Mouse (Mus musculus) gastrocnemius, adult 2 months (tissue): ENCODE results near the gene Rbfox1. TPM values are rescaled to one million over a fixed set of nuclear protein-coding genes. Genes with fewer than 3 reads are reported as not detected.

Experiments used
- DNase-seq: peaks from one replicate; pipeline ENCODE4 v3.0.0; 2022
- H3K27ac ChIP-seq: fragments of 200-600 bp; 2 replicates; pipeline ENCODE4 v1.8.1; 2022; ENCODE audit warnings: mild to moderate bottlenecking
- H3K4me3 ChIP-seq: fragments of 200-600 bp; 2 replicates; pipeline ENCODE4 v1.8.1; 2022; ENCODE audit warnings: mild to moderate bottlenecking, moderate library complexity
- CTCF ChIP-seq: fragments of 200-600 bp; IDR thresholded peaks from 2 replicates; pipeline ENCODE4 v1.8.1; 2022; ENCODE audit warnings: antibody characterized with exemption, mild to moderate bottlenecking, moderate library complexity
- intact Hi-C: fragments of 180-260 bp; cut with DNase I; formaldehyde crosslinking; loops from one replicate; pipeline ENCODE4 v1.15.1; 2025
- total RNA-seq, 2 experiments: library from RNA; stranded (reverse); gene quantifications; 2 replicates each; pipeline ENCODE4 v1.2.3; 2021

Gene Rbfox1
- total RNA-seq, 2 experiments from 2014 or later = 194 to 277 TPM

DNA sequence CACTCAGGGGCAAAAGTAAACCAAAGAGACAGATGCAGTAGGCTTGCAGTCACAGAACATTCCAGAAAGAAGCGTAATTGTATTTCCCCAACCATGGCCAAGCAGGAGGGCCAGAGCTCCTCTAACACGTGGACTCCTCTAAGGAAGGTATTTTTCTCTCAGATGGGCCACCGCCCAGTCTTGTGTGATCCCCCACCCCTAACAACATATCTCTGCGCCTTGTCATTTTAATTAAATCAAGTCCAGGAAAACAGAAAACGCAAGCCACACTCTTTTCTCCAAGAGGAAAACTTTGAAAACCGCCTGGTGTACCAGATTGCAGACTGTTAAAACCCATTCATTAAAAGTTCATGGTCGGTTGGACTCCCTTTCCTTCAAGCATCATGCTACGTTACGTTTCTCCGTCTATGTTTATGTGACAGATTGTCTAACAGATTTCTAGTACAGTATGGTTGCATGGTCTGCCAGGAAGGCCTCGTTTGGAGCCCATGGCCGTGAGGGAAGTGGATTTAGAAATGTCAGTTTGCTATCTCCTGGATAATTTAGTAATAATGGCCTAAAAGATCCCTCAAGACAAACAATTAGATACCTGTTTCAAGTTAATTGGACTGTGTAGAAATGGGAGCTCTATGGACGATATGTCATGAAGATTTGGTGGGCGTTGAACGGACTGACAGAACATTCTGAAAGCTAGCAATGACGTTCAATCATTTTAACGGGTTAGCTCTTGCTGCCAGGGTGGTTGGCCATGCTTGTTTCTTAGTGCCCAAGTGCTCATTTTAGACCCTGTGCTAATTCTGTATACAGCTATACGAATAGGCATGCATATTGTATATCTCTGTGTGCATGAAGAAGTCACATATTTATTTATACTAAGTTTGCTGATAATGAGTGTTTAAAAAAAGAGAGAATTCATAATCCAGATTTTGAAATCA is 425.9 kb downstream of the Rbfox1 start:
- TF ChIP-seq CTCF = no peak
- Histone ChIP-seq H3K4me3 (no peak overlapping the region), H3K27ac (no peak overlapping the region)
- no peak for DNase-seq
- intact Hi-C loops = no loop called here

DNA sequence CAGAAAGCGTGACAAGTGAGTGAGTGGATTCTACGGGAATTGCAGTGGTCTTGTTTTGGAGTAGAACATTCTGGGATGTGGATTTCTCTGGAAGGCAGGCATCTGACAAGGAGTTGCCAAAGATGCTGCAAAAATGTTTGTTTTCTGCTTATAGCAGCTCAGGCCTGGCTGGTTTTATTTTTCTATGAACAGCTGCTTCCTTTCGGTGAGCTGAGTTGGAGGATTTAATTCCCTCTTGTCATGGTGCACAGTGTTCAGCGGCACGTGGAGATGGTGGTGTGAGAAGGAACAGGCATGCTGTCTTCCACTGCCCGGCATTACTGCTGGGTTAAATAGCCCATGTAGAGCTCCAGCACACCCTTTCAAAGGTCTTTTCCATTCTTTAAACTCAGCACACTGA is 428.5 kb downstream of the Rbfox1 start:
- no peak for DNase-seq
- no peak for TF ChIP-seq CTCF
- H3K27ac ChIP-seq = no peak overlapping the region
- H3K4me3 ChIP-seq = no peak overlapping the region
- intact Hi-C loops = no loop called here

- Histone ChIP-seq H3K27ac (no peak overlapping the region), H3K4me3 (no peak overlapping the region)
- intact Hi-C loops = no loop called here
- DNase-seq = no peak
- no peak for TF ChIP-seq CTCF
Observed at GRCm38 (mm10) chr16:6324832-6325231, 439.7 kb downstream of the Rbfox1 start.

DNA sequence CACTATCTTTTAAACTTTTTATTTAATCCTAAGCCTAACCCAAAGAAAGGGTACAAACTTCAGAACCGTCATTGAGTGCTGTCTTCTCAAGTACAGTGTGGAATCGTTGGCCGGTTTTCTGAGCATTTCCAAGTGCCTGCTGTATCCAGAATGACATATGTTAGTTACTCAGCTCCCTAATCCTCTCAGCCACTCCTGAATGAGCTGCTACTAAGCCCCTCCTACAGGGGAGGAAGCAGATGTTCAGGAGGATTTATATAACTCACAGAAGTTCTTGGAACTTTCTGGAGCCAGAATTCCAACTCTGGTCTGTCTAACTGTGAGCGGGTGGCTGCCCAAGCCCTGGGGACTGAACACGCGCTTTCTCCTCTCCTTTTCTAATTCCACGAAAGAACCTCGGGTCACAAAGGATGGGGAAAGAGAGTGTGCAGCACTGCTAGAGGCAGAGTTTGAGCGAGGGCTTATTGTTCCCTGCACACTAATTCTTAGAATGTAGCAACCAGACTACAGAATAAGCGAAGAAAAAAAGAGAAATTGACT is 446.3 kb downstream of the Rbfox1 start:
- no peak overlapping the region for H3K4me3 ChIP-seq
- no peak for TF ChIP-seq CTCF

DNA sequence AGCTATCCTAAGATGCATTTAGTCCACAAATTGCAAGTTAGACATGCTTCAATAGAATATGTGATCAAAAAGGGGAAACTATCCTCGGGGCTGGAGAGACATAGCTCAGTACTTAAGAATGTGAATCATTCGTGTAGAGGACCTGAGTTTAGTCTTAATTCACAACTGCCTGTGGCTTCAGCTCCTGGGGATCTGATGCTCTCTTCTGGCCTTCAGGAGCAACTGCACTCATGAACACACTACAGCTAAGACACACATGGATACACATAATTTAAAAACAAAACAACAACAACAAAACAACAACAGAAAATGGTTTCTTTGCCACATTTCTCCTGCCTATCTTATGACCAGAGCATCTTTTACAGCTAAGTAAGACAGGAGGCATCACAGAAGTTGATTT is 448.1 kb downstream of the Rbfox1 start:
- intact Hi-C loops = no loop called here
- DNase-seq = no peak
- Histone ChIP-seq H3K4me3 (no peak overlapping the region), H3K27ac (no peak overlapping the region)
- TF ChIP-seq CTCF = no peak

More for the DNA sequence above, 446.3 kb downstream of the Rbfox1 start:
- DNase-seq = no peak
- H3K27ac ChIP-seq = no peak overlapping the region
- intact Hi-C loops = no loop called here

- DNase-seq = no peak
- TF ChIP-seq CTCF = no peak
- H3K27ac ChIP-seq = no peak overlapping the region
- H3K4me3 ChIP-seq = no peak overlapping the region
- intact Hi-C loops = no loop called here
Observed at GRCm38 (mm10) chr16:6348103-6348502, 462.9 kb downstream of the Rbfox1 start.

- Histone ChIP-seq H3K27ac (no peak overlapping the region), H3K4me3 (no peak overlapping the region)
- DNase-seq = no peak
- intact Hi-C loops = no loop called here
- TF ChIP-seq CTCF = no peak
Observed at GRCm38 (mm10) chr16:6348581-6349241, 463.6 kb downstream of the Rbfox1 start.

GRCm38 (mm10) chr16:6349381-6349780 is 464.2 kb downstream of the Rbfox1 start:
- intact Hi-C loops = no loop called here
- Histone ChIP-seq H3K4me3 (no peak overlapping the region), H3K27ac (no peak overlapping the region)
- TF ChIP-seq CTCF = no peak
- DNase-seq = no peak

DNA sequence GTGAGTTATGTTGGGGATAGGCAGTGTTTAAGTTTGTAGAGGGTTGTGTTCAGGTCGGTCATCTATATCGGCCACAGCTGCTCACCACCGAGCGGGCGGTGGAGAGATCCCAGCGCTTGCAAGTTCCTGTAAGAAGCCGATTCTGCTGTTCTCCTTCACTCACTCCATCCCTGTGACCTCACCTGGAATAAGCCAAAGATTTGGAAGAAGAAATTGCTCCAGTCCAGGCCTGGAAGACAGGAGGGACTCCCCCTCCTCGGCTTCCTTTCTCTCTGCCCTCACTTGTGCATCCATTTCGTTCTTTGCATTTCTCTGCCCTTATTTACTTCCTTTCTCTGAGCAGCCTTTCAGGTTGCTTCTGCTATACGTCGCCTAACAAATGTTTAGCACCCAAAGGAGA is 465.1 kb downstream of the Rbfox1 start:
- H3K4me3 ChIP-seq = no peak overlapping the region
- H3K27ac ChIP-seq = no peak overlapping the region
- intact Hi-C loops = no loop called here
- DNase-seq = no peak
- TF ChIP-seq CTCF = no peak

DNA sequence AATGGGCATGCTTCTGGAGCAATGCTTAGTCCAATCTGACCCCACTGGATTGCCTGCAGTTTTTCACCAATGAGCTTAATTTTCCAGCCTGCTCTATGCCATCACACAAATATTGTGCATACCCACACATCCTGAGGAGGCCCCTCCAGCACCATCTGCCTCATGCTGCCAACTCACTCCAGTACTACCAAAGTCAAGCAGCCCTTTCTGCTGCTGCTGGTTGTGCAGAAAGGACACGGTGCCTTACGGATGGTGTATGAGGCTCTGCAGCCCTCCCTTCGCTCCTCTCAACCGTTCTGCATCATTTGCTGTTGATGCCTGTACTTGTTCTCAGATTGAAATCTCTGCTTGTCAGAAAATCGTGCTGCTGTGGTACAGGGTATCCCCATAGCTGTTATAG is 468.0 kb downstream of the Rbfox1 start:
- intact Hi-C loops = no loop called here
- no peak for TF ChIP-seq CTCF
- DNase-seq = no peak
- H3K27ac ChIP-seq = no peak overlapping the region
- no peak overlapping the region for H3K4me3 ChIP-seq

GRCm38 (mm10) chr16:6356931-6357330 is 471.8 kb downstream of the Rbfox1 start:
- TF ChIP-seq CTCF = no peak
- intact Hi-C loops = no loop called here
- no peak overlapping the region for H3K4me3 ChIP-seq
- no peak for DNase-seq
- no peak overlapping the region for H3K27ac ChIP-seq

DNA sequence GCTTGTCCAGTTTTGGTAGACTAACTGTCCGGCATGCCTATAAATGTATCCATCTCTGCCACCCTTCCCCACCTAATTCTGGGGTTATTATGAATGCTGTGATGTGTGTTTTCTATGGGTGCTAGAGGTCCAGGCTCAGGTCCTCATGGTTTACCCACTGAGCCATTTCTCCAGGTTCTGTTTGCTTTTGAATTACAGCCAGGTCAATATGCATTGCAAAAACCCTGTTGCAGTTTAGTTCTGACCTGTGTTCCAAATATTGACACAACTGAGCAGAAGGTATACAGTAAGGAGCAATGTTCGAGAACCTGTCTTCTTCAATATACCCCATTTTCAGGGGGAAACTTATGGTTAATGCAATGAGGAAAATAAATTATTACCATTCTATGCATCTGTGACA is 480.6 kb downstream of the Rbfox1 start:
- Histone ChIP-seq H3K4me3 (no peak overlapping the region), H3K27ac (no peak overlapping the region)
- TF ChIP-seq CTCF = no peak
- no peak for DNase-seq
- intact Hi-C loops = no loop called here

GRCm38 (mm10) chr16:6366649-6367048 is 481.5 kb downstream of the Rbfox1 start:
- no peak overlapping the region for H3K27ac ChIP-seq
- no peak for DNase-seq
- no peak for TF ChIP-seq CTCF
- intact Hi-C loops = no loop called here
- no peak overlapping the region for H3K4me3 ChIP-seq

DNA sequence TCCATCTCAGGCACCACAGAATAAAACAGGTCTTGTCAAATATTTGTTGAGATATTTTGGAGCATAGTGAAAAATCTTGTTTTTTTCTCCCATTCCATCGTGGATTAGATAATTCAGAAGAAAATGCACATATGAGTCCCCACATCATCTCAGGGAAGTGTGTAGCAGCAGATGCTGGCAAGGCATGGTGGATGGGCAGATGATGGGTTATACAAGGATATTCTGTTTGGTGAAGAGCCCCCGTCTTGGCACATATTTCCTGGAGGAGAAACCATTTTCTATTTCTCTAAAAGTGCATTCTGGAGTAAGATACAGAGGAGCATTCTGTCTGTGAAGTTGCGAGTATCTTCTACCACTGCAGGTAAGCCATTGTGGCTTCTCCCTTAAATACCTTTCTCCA is 495.8 kb downstream of the Rbfox1 start:
- intact Hi-C loops = no loop called here
- TF ChIP-seq CTCF = no peak
- no peak overlapping the region for H3K4me3 ChIP-seq
- no peak for DNase-seq
- no peak overlapping the region for H3K27ac ChIP-seq
